Mouse (Mus musculus): ENCODE data around the gene Ulk3.
A peak's percentile ranks its signal among the peaks of the same experiment; 100 is the strongest.

DNA sequence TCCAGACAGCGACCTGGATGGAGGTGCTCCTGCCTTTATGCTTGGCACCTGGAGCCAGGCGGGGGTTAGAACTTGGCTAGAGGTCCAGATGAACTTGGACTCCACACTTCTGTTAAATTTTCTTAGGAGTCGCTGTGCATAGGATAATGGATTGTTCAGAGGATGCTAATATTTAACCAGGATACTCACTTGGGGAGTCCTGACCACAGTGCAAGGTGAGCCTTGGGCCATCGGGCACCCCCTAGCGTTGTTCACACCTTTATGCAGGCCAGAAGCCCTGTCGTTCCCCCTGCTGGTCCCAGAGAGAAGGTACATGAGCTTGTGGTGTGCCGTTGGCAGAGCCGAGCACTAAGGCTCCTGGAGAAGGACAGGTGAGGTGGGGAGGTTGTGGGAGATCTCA lies 22.4 kb upstream of the Ulk3 start:
- TF ChIP-seq EP300 (IDR thresholded peaks at IDR 0.05; ENCODE audit: low read depth) (no peak), CTCF (IDR thresholded peaks at IDR 0.05; ENCODE audit: low read depth) (peak; percentile 44)
